Mouse (Mus musculus): ENCODE results near the gene Gdf11. TPM values are rescaled to one million over a fixed set of nuclear protein-coding genes. Genes with fewer than 3 reads are reported as not detected.

The Gdf11 gene
- polyA plus RNA-seq, 1 experiment from 2014 or later, result 9.5 TPM

Other genes starting within 250 kb of the Gdf11 start
- gene Ikzf4, start 245.7 kb downstream of the Gdf11 start, polyA plus RNA-seq (2016; fragmentation: Nextera tagmentation; extraction: Ambion mirVana), result 2.8 and 3.6 TPM in 2 replicates
- gene Suox, start 217.6 kb downstream of the Gdf11 start, polyA plus RNA-seq (2016; fragmentation: Nextera tagmentation; extraction: Ambion mirVana), result 13.9 and 14.9 TPM in 2 replicates
- 73.3 and 86.3 TPM in 2 replicates for gene Rab5b, start 195.5 kb downstream of the Gdf11 start, polyA plus RNA-seq (2016; fragmentation: Nextera tagmentation; extraction: Ambion mirVana)
- 3.9 and 6.7 TPM in 2 replicates for gene Pmel, start 187.5 kb downstream of the Gdf11 start, polyA plus RNA-seq (2016; fragmentation: Nextera tagmentation; extraction: Ambion mirVana)
- 107 and 110 TPM in 2 replicates for gene Cdk2, start 186.7 kb downstream of the Gdf11 start, polyA plus RNA-seq (2016; fragmentation: Nextera tagmentation; extraction: Ambion mirVana)
- 3.7 and 4.7 TPM in 2 replicates for gene Dgka, start 146.9 kb downstream of the Gdf11 start, polyA plus RNA-seq (2016; fragmentation: Nextera tagmentation; extraction: Ambion mirVana)
- gene Pym1, start 143.8 kb downstream of the Gdf11 start, polyA plus RNA-seq (2016; fragmentation: Nextera tagmentation; extraction: Ambion mirVana), result 56.6 and 59.1 TPM in 2 replicates
- gene Mmp19, start 100.8 kb downstream of the Gdf11 start, polyA plus RNA-seq (2016; fragmentation: Nextera tagmentation; extraction: Ambion mirVana), result 0.44 and 0.66 TPM in 2 replicates
- gene Dnajc14, start 87.7 kb downstream of the Gdf11 start, polyA plus RNA-seq (2016; fragmentation: Nextera tagmentation; extraction: Ambion mirVana), result 50.7 and 57.8 TPM in 2 replicates
- gene Tmem198b, start 87.3 kb downstream of the Gdf11 start, polyA plus RNA-seq (2016; fragmentation: Nextera tagmentation; extraction: Ambion mirVana), result 22.1 and 24.3 TPM in 2 replicates
- gene Sarnp, start 74.4 kb downstream of the Gdf11 start, polyA plus RNA-seq (2016; fragmentation: Nextera tagmentation; extraction: Ambion mirVana), result 260 and 264 TPM in 2 replicates
- 82.0 and 100 TPM in 2 replicates for gene Ormdl2, start 70.1 kb downstream of the Gdf11 start, polyA plus RNA-seq (2016; fragmentation: Nextera tagmentation; extraction: Ambion mirVana)
- 195 and 196 TPM in 2 replicates for gene Cd63, start 9.3 kb upstream of the Gdf11 start, polyA plus RNA-seq (2016; fragmentation: Nextera tagmentation; extraction: Ambion mirVana)
- 13.3 and 14.9 TPM in 2 replicates for gene Rdh5, start 31.2 kb upstream of the Gdf11 start, polyA plus RNA-seq (2016; fragmentation: Nextera tagmentation; extraction: Ambion mirVana)
- 216 and 236 TPM in 2 replicates for gene Bloc1s1, start 32.3 kb upstream of the Gdf11 start, polyA plus RNA-seq (2016; fragmentation: Nextera tagmentation; extraction: Ambion mirVana)
- gene Itga7, start 42.1 kb upstream of the Gdf11 start, polyA plus RNA-seq (2016; fragmentation: Nextera tagmentation; extraction: Ambion mirVana), result 1.7 and 1.9 TPM in 2 replicates
- not detected in 2 replicates for gene Mettl7b, start 69.3 kb upstream of the Gdf11 start, polyA plus RNA-seq (2016; fragmentation: Nextera tagmentation; extraction: Ambion mirVana)
- gene Olfr9, start 97.7 kb upstream of the Gdf11 start, polyA plus RNA-seq (2016; fragmentation: Nextera tagmentation; extraction: Ambion mirVana), result not detected in 2 replicates
- not detected in 2 replicates for gene Olfr763, start 119.1 kb upstream of the Gdf11 start, polyA plus RNA-seq (2016; fragmentation: Nextera tagmentation; extraction: Ambion mirVana)
- not detected in 2 replicates for gene Olfr764-ps1, start 148.2 kb upstream of the Gdf11 start, polyA plus RNA-seq (2016; fragmentation: Nextera tagmentation; extraction: Ambion mirVana)
- gene Olfr765, start 158.3 kb upstream of the Gdf11 start, polyA plus RNA-seq (2016; fragmentation: Nextera tagmentation; extraction: Ambion mirVana), result not detected in 2 replicates
- not detected in 2 replicates for gene Olfr766-ps1, start 177.3 kb upstream of the Gdf11 start, polyA plus RNA-seq (2016; fragmentation: Nextera tagmentation; extraction: Ambion mirVana)
- not detected in 2 replicates for gene Olfr767, start 191.2 kb upstream of the Gdf11 start, polyA plus RNA-seq (2016; fragmentation: Nextera tagmentation; extraction: Ambion mirVana)
- gene Olfr768, start 207.7 kb upstream of the Gdf11 start, polyA plus RNA-seq (2016; fragmentation: Nextera tagmentation; extraction: Ambion mirVana), result not detected in 2 replicates
- gene Olfr769, start 226.1 kb upstream of the Gdf11 start, polyA plus RNA-seq (2016; fragmentation: Nextera tagmentation; extraction: Ambion mirVana), result not detected in 2 replicates
- not detected in 2 replicates for gene Olfr770, start 247.3 kb upstream of the Gdf11 start, polyA plus RNA-seq (2016; fragmentation: Nextera tagmentation; extraction: Ambion mirVana)